Mouse (Mus musculus): ENCODE data around the gene Tubb5. TPM values are rescaled to one million over a fixed set of nuclear protein-coding genes. Genes with fewer than 3 reads are reported as not detected.

Gene Tubb5
- total RNA-seq (2022): 100 to 1,000 TPM; 339 to 357 (median 343) TPM

- DNase-seq (ENCODE audit: low spot score in 2 of 2): peak; percentile 96
Observed at GRCm38 (mm10) chr17:35838122-35838544, at the start of gene Tubb5. Gene Tubb5 (minus strand): TSS chr17:35838306.

GRCm38 (mm10) chr17:35887725-35888124, 49.6 kb upstream of the Tubb5 start:
- DNase-seq (ENCODE audit: low spot score in 2 of 2): no peak

DNA sequence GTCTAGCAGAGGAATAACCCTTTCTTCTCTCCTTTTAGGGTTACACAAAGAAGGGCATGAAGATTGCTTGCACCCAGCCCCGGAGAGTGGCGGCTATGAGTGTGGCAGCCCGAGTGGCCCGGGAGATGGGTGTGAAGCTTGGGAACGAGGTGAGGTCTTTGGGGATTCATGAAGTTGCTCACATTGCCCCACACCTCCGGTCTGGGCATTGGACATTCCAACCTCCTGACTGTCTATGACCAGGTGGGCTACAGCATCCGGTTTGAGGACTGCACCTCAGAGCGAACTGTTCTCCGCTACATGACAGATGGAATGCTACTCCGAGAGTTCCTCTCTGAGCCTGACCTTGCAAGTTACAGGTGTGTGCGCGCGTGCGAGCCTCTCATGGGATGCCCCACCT, 45.7 kb upstream of the Tubb5 start:
- DNase-seq (ENCODE audit: low spot score in 2 of 2): no peak

- DNase-seq (ENCODE audit: low spot score in 2 of 2): no peak
Observed at GRCm38 (mm10) chr17:35882924-35883323, 44.8 kb upstream of the Tubb5 start.

GRCm38 (mm10) chr17:35879245-35880057, 41.3 kb upstream of the Tubb5 start, which contains the start of gene Dhx16:
Gene Dhx16 (plus strand): TSS chr17:35879819.
- DNase-seq (ENCODE audit: low spot score in 2 of 2): peak; percentile 93 to 94

DNA sequence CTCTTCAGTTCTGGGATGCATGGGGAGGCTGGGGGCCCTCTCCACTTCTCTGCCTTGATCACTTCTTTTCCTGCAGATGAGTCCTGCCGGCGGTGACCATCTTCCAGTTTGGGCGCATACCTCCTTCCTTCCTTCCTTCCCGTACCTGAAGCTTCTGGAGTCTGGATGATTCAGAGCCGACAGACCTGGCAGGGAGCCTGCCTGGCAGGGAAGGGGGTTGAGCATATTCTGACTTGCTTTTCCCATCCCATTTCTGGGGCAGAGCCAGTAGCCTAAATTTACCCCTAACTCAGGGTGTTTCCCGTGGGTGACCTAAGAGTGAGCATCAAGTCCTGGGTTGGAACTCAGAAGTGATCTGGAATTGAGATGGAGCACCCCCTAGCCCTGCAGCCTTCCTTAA, 36.6 kb upstream of the Tubb5 start:
- DNase-seq (ENCODE audit: low spot score in 2 of 2): no peak

DNA sequence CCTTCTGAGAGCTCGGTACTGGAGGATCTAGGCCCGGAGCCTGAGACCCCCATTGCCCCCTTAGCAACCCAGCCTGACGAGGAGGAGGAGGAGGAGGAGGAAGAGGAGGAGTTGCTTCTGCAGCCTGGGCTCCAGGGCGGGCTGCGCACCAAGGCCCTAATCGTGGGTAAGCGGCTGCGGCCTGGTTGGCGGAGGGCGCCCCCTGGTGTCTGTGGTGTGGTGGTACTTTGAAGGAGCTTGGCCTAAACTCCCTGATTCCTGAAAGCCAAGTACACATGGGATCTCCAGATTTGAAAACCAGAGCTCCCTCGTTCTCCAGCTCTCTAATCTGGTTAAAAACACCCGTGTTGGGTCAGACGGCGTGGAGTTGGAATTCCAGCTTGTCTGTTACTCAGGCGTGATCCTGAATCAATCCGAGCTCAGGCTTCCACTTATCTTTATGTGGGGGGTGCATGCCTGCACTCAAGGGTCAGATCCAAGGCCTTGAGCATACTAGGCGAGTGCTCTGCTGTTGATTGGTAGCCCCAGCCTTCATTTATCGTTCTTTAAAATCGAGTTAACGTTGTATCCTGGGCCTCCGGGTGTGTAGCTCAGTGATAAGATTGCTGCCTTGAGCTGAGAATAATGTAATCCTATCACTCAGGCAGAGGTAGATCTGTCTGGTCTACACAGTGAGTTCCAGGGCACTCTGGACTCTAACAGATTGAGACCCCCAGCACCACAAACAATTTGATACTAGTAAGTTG, 35.8 kb upstream of the Tubb5 start:
- peak; percentile 67 to 83 for DNase-seq (ENCODE audit: low spot score in 2 of 2)

- DNase-seq (ENCODE audit: low spot score in 2 of 2): no peak
Observed at GRCm38 (mm10) chr17:35870884-35871696, 33.0 kb upstream of the Tubb5 start.

- DNase-seq (ENCODE audit: low spot score in 2 of 2): no peak
Observed at GRCm38 (mm10) chr17:35870151-35870883, 32.2 kb upstream of the Tubb5 start.

- DNase-seq (ENCODE audit: low spot score in 2 of 2): no peak
Observed at GRCm38 (mm10) chr17:35869346-35870067, 31.4 kb upstream of the Tubb5 start.

DNA sequence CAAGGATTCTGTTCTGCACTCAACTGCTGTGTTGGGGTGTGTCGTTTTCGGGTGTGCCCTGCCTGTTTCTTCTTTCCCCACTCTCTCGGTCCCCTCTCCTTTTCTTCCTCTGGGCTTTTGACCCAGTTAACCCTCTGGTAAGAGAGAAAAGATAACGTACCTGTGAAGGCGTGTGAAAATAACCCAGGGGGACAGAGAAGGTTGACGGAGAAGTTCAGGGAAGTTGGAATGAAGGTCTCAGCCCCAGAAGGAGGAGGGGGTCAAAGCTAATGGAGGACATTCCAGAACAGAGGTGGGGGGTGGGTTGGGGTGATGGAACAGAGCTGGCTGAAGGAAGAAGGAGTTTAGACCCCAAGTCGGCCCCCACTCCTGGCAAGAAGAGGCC, 30.8 kb upstream of the Tubb5 start:
- no peak for DNase-seq (ENCODE audit: low spot score in 2 of 2)

DNA sequence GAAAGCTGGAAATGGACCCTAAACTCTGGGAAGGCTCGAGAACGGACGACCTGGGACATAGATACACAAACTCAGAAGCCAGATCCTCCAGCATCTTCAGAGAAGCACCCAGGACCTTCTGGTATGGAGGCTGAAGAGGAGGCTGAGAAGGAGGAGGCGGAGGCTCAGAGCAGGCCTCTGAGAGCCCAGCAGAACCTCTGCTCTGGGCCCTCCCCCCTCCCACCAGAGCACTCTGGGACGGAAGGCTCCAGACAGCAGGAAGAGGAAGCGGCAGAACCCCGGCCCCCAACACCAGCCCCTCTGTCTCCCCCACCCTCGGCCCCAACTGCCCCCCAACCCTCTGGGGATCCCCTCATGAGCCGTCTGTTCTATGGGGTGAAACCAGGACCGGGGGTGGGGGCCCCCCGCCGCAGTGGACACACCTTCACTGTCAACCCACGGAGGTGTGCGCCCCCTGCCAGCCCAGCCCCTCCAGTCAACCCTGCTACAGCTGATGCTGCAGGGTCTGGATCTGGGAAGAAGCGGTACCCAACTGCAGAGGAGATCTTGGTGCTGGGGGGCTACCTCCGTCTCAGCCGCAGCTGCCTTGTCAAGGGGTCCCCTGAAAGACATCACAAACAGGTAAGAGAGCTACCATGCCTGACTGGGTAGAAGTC, 30.2 kb upstream of the Tubb5 start:
- DNase-seq (ENCODE audit: low spot score in 2 of 2): no peak

- no peak for DNase-seq (ENCODE audit: low spot score in 2 of 2)
Observed at GRCm38 (mm10) chr17:35866911-35867890, 29.1 kb upstream of the Tubb5 start.

- DNase-seq (ENCODE audit: low spot score in 2 of 2): no peak
Observed at GRCm38 (mm10) chr17:35866281-35866831, 28.2 kb upstream of the Tubb5 start.

DNA sequence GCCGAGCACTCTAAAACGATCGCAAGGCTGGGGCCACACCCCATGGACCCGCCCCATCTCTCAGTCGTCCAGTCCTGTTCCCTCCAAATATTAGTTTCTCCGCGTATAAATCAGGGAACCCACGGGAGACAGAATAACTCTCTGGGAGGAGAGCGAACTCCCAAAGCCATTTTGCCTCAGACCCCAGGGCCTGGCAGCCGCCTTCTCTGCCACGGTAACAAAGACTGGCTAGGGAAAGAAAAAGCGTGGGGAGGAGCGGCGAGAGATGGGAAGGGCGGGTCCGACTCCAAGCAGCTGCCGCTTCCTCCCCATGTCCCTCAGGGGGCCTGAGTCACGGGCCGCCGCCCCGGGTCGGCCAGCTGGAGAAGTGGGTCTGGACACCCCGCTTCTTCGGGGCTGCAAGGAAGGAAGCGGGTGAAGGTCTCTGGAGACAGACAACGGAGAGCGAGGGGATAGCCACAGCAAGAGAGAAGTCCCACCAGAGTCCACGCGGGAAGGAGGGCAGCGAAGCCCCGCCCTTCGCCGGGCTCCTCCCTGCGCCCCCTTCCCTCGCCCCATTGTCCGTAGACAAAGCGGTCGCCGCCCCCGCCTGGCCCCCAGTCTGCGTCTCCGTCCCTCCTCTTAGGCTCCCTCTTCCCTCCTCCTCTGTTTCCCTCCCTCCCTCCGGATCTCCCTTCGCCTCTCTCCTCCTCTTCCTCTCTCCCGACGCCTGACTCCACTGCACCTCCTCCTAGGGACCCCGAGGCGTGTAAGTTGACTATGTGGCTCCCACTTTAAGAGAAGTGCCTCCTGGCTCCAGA, 27.6 kb upstream of the Tubb5 start, which contains the start of gene Ppp1r18:
TSS of gene Ppp1r18 (plus strand) at position 113 of the 800 bp plus-strand sequence.
- no peak for DNase-seq (ENCODE audit: low spot score in 2 of 2)

GRCm38 (mm10) chr17:35864832-35865353, 26.8 kb upstream of the Tubb5 start:
- no peak for DNase-seq (ENCODE audit: low spot score in 2 of 2)
